ENCODE assay signal across 30 mouse cellular contexts in genomic region chr6:129381736-129382135, GRCm38 (mm10). TPM values are rescaled to one million over a fixed set of nuclear protein-coding genes. Genes with fewer than 3 reads are reported as not detected.
"Had no signal": no experiment of that assay in that cellular context is flagged by ENCODE, and none has a peak within 500 bp of the region (broad histone marks: within the 10 kb centered on the region; RNA-seq: fewer than 3 reads in every experiment).

No protein-coding gene starts in this region.

- DNase-seq: kidney, adult 11 months; kidney, postnatal 36 days; layer of hippocampus, postnatal 36 days; lung, adult 2 months; lung, postnatal 14 days; lung, postnatal 4 days; midbrain, embryonic 14.5 days; thymus, adult 18-20 months; thymus, postnatal 36 days had no signal

- H3K4me3 ChIP-seq: left cerebral cortex, adult 2 months had no signal

- H3K9ac ChIP-seq: liver, embryonic 14.5 days had no signal

- H3K4me2 ChIP-seq: midbrain, embryonic 11.5 days had no signal

- H3K27ac ChIP-seq: left cerebral cortex, adult 2 months; liver, embryonic 14.5 days had no signal

RNA-seq across cellular contexts. Expression of gene Clec12b, which starts 3.9 kb away (rescaled TPM):
- total RNA-seq: layer of hippocampus, adult 8-10 months; layer of hippocampus, postnatal 10 days; layer of hippocampus, postnatal 36 days; left cerebral cortex, adult 2 months; left cerebral cortex, postnatal 10 days; left cerebral cortex, postnatal 36 days; megakaryocyte progenitor cell, adult 5-6 weeks; megakaryocyte-erythroid progenitor cell, adult 5-6 weeks; midbrain, postnatal 0 days had no signal
- polyA plus RNA-seq: limb, embryonic 11.5 days; midbrain, embryonic 11.5 days; neural tube, embryonic 11.5 days; small intestine, adult 2 months; spleen, adult 2 months; stomach, embryonic 16.5 days had no signal

RNA-seq across cellular contexts. Expression of gene Clec1b, which starts 15.4 kb away (rescaled TPM):
- total RNA-seq: layer of hippocampus, postnatal 36 days; left cerebral cortex, adult 2 months; megakaryocyte-erythroid progenitor cell, adult 5-6 weeks; midbrain, postnatal 0 days had no signal
- polyA plus RNA-seq: testis, adult 2 months had no signal

RNA-seq across cellular contexts. Expression of gene Clec9a, which starts 26.9 kb away (rescaled TPM):
- total RNA-seq: layer of hippocampus, adult 8-10 months; layer of hippocampus, postnatal 10 days; layer of hippocampus, postnatal 36 days; left cerebral cortex, adult 2 months; left cerebral cortex, postnatal 10 days; left cerebral cortex, postnatal 36 days; midbrain, postnatal 0 days had no signal
- polyA plus RNA-seq: testis, adult 2 months had no signal

RNA-seq across cellular contexts. Expression of gene Clec12a, which starts 39.2 kb away (rescaled TPM):
- total RNA-seq: layer of hippocampus, postnatal 10 days had no signal

RNA-seq across cellular contexts. Expression of gene 4922502D21Rik, which starts 50.1 kb away (rescaled TPM):
- total RNA-seq: layer of hippocampus, adult 8-10 months; layer of hippocampus, postnatal 10 days; layer of hippocampus, postnatal 36 days; left cerebral cortex, adult 2 months; left cerebral cortex, postnatal 10 days; left cerebral cortex, postnatal 36 days; megakaryocyte progenitor cell, adult 5-6 weeks; megakaryocyte-erythroid progenitor cell, adult 5-6 weeks; midbrain, postnatal 0 days had no signal
- polyA plus RNA-seq: kidney, embryonic 16.5 days; limb, embryonic 11.5 days; limb, embryonic 14.5 days; liver, embryonic 14.5 days; lung, adult 2 months; lung, embryonic 16.5 days; midbrain, embryonic 11.5 days; midbrain, embryonic 14.5 days; midbrain, postnatal 0 days; neural tube, embryonic 11.5 days; neural tube, embryonic 14.5 days; small intestine, adult 2 months; spleen, adult 2 months; stomach, embryonic 16.5 days; urinary bladder, adult 2 months had no signal
